Mouse (Mus musculus): ENCODE results near the gene Rpp25. TPM values are rescaled to one million over a fixed set of nuclear protein-coding genes. Genes with fewer than 3 reads are reported as not detected.

Rpp25 gene
- 0.39 and 0.64 TPM in 2 replicates for polyA plus RNA-seq (2015; fragmentation: Nextera tagmentation; extraction: Ambion mirVana)

- Histone ChIP-seq H3K9me3 (replicated peaks) (no peaks in the 10 kb centered on the region), H3K36me3 (replicated peaks) (no peaks in the 10 kb centered on the region), H3K9ac (no peak within 1 kb of the TSS), H3K27ac (replicated peaks) (no peak within 1 kb of the TSS), H3K4me1 (replicated peaks) (peaks cover 42% of the 10 kb centered on the region), H3K4me2 (peak within 1 kb of the TSS; percentile 70), H3K27me3 (peaks cover 85% of the 10 kb centered on the region), H3K4me3 (replicated peaks) (peak within 1 kb of the TSS; percentile 48)
- under 1% methylated on average over 46 of the region's 46 CpGs for WGBS (ENCODE audit: insufficient replicate concordance)
- ATAC-seq (ENCODE audit: insufficient read depth) = peak; percentile 27; the same call in 1 of the 2 replicates
Measured at GRCm38 (mm10) chr9:57503622-57504380, at the start of gene Rpp25. TSS of gene Rpp25 (plus strand) at chr9:57504026.

DNA sequence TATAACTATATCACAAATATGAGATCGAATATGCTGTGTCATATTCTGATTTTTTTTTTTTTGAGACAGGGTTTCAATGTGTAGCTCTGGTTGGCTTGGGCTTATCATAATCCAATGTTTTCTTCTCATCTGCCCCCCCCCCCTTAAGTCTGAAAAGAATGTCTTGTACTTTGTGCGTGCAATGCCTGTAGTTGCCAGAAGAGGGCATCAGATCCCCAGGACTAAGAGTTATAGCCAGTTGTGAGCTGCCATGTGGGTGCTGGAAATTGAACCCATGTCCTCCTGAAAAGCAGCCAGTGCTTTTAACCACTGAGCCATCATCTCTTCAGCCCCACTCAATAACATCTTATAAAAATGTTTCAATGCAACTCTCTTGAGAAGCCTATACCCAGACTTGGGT, 44.1 kb upstream of the Rpp25 start:
- Histone ChIP-seq H3K4me1 (replicated peaks) (no peaks in the 10 kb centered on the region), H3K27ac (replicated peaks) (no peak overlapping the region), H3K27me3 (no peaks in the 10 kb centered on the region), H3K9ac (no peak overlapping the region), H3K4me2 (no peak overlapping the region), H3K9me3 (replicated peaks) (no peaks in the 10 kb centered on the region), H3K36me3 (replicated peaks) (no peaks in the 10 kb centered on the region; the same call in 1 of the 2 replicates), H3K4me3 (replicated peaks) (no peak overlapping the region)
- 78% methylated on average over 2 of the region's 2 CpGs for WGBS (ENCODE audit: insufficient replicate concordance)
- no peak for ATAC-seq (ENCODE audit: insufficient read depth)

GRCm38 (mm10) chr9:57462866-57463265, 41.0 kb upstream of the Rpp25 start:
- H3K9ac ChIP-seq = no peak overlapping the region
- no peaks in the 10 kb centered on the region for H3K9me3 ChIP-seq (replicated peaks)
- WGBS (ENCODE audit: insufficient replicate concordance) = 54% methylated on average over 6 of the region's 6 CpGs
- H3K4me1 ChIP-seq (replicated peaks) = peaks cover 11% of the 10 kb centered on the region
- H3K36me3 ChIP-seq (replicated peaks) = no peaks in the 10 kb centered on the region; the same call in 1 of the 2 replicates
- peaks cover 20% of the 10 kb centered on the region for H3K27me3 ChIP-seq
- H3K27ac ChIP-seq (replicated peaks) = no peak overlapping the region
- H3K4me2 ChIP-seq = no peak overlapping the region
- no peak for ATAC-seq (ENCODE audit: insufficient read depth)
- H3K4me3 ChIP-seq (replicated peaks) = no peak overlapping the region

GRCm38 (mm10) chr9:57466101-57466500, 37.7 kb upstream of the Rpp25 start:
- Histone ChIP-seq H3K9ac (no peak overlapping the region), H3K4me1 (replicated peaks) (peaks cover 11% of the 10 kb centered on the region), H3K9me3 (replicated peaks) (no peaks in the 10 kb centered on the region), H3K36me3 (replicated peaks) (no peaks in the 10 kb centered on the region), H3K4me2 (no peak overlapping the region), H3K27ac (replicated peaks) (no peak overlapping the region), H3K4me3 (replicated peaks) (no peak overlapping the region), H3K27me3 (peaks cover 25% of the 10 kb centered on the region)
- no peak; the same call in 1 of the 2 replicates for ATAC-seq (ENCODE audit: insufficient read depth)
- WGBS (ENCODE audit: insufficient replicate concordance) = 15% methylated on average over 3 of the region's 3 CpGs

DNA sequence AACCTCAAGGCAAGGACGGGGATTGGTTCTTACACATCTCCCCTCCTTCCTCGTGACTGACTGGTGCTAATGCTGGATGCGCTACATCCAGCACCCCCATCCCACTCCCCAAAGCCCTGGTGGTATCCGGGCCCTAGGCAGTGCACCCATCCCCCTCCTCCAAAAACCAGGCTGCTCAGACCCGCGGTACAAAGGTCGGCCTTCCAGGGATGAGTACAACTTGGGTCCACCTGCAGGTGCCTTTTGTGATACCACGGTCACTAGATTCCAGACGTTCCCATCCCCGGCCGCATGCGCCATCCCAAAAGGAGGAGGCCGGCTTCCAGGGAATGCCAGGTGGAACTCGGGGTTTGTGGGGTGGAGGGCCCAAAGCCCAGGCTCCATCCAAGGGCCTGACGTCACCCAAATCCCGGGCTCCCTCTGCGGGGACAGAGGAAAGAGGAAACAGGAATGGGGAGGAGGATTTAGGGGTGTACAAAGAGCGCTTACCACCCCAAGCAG, 36.5 kb upstream of the Rpp25 start:
- H3K27ac ChIP-seq (replicated peaks) = no peak overlapping the region
- 5% methylated on average over 18 of the region's 18 CpGs for WGBS (ENCODE audit: insufficient replicate concordance)
- H3K4me1 ChIP-seq (replicated peaks) = peaks cover 11% of the 10 kb centered on the region
- no peaks in the 10 kb centered on the region for H3K9me3 ChIP-seq (replicated peaks)
- peak overlapping the region; percentile 57 for H3K4me3 ChIP-seq (replicated peaks)
- H3K4me2 ChIP-seq = peak overlapping the region; percentile 67
- H3K9ac ChIP-seq = peak overlapping the region; percentile 15; the same call in 1 of the 2 replicates
- H3K27me3 ChIP-seq = peaks cover 25% of the 10 kb centered on the region
- no peak; the same call in 1 of the 2 replicates for ATAC-seq (ENCODE audit: insufficient read depth)
- H3K36me3 ChIP-seq (replicated peaks) = no peaks in the 10 kb centered on the region

- peaks cover 25% of the 10 kb centered on the region for H3K27me3 ChIP-seq
- H3K4me2 ChIP-seq = peak within 1 kb of the TSS; percentile 67
- no peak within 1 kb of the TSS for H3K27ac ChIP-seq (replicated peaks)
- peaks cover 11% of the 10 kb centered on the region for H3K4me1 ChIP-seq (replicated peaks)
- no peaks in the 10 kb centered on the region for H3K36me3 ChIP-seq (replicated peaks)
- ATAC-seq (ENCODE audit: insufficient read depth) = peak; percentile 61
- H3K9me3 ChIP-seq (replicated peaks) = no peaks in the 10 kb centered on the region
- 2% methylated on average over 48 of the region's 48 CpGs for WGBS (ENCODE audit: insufficient replicate concordance)
- peak within 1 kb of the TSS; percentile 15; the same call in 1 of the 2 replicates for H3K9ac ChIP-seq
- peak within 1 kb of the TSS; percentile 57 for H3K4me3 ChIP-seq (replicated peaks)
Measured at GRCm38 (mm10) chr9:57467896-57468549, 35.8 kb upstream of the Rpp25 start, which contains the start of gene Scamp5. TSS of gene Scamp5 (minus strand) at chr9:57468060.

DNA sequence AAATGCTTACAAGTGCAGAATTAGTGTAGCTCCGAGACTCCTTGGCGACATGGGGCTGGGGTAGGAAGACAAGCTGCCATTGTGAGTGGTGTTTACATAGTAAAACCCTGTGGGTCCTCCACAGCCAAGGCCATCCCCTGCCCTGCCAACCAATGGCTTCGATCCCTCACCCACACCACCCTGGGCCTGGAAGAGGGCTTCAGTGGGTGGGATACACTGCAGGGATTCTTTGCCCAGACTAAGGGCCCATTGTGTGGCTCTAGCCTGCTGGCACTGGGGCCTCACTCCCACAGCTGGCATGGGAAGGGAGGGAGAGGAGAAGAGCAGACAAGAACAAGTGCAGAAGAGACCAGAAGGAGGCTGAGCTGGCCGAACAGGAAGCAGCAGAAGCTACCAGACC, 34.9 kb upstream of the Rpp25 start:
- Histone ChIP-seq H3K4me2 (no peak overlapping the region), H3K27ac (replicated peaks) (no peak overlapping the region), H3K4me3 (replicated peaks) (no peak overlapping the region), H3K27me3 (peaks cover 25% of the 10 kb centered on the region), H3K9ac (no peak overlapping the region), H3K4me1 (replicated peaks) (peaks cover 11% of the 10 kb centered on the region), H3K36me3 (replicated peaks) (no peaks in the 10 kb centered on the region), H3K9me3 (replicated peaks) (no peaks in the 10 kb centered on the region)
- no peak for ATAC-seq (ENCODE audit: insufficient read depth)
- WGBS (ENCODE audit: insufficient replicate concordance) = 57% methylated on average over 4 of the region's 4 CpGs

- peaks cover 22% of the 10 kb centered on the region for H3K27me3 ChIP-seq
- H3K9ac ChIP-seq = no peak overlapping the region
- H3K27ac ChIP-seq (replicated peaks) = no peak overlapping the region
- H3K4me3 ChIP-seq (replicated peaks) = no peak overlapping the region
- H3K36me3 ChIP-seq (replicated peaks) = no peaks in the 10 kb centered on the region
- no peaks in the 10 kb centered on the region for H3K4me1 ChIP-seq (replicated peaks)
- H3K4me2 ChIP-seq = no peak overlapping the region
- H3K9me3 ChIP-seq (replicated peaks) = no peaks in the 10 kb centered on the region
- no peak for ATAC-seq (ENCODE audit: insufficient read depth)
- 16% methylated on average over 7 of the region's 7 CpGs for WGBS (ENCODE audit: insufficient replicate concordance)
Measured at GRCm38 (mm10) chr9:57485774-57486173, 18.1 kb upstream of the Rpp25 start.

DNA sequence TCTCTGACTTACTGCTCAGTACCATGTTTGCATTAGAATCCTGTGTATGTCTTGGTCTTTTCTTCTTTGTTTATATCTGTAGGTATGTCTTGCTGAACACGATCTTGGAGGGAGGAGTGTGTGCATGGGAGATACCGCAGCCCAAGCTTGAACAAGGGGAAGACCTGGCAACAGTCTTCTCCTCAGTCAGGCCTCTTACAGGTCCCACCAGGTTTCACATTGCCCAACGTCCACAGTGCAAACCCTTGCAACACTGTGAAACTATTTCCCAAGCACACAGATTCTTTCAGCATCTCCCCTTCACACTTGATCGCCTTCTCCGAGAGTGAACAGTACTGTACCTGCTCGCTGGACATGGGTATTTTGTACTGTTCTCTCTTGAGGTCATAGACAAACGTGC, 16.0 kb upstream of the Rpp25 start:
- Histone ChIP-seq H3K4me2 (no peak overlapping the region), H3K4me1 (replicated peaks) (no peaks in the 10 kb centered on the region), H3K9me3 (replicated peaks) (no peaks in the 10 kb centered on the region), H3K36me3 (replicated peaks) (no peaks in the 10 kb centered on the region), H3K27me3 (peaks cover 22% of the 10 kb centered on the region), H3K4me3 (replicated peaks) (no peak overlapping the region), H3K9ac (no peak overlapping the region), H3K27ac (replicated peaks) (no peak overlapping the region)
- 50% methylated on average over 7 of the region's 7 CpGs for WGBS (ENCODE audit: insufficient replicate concordance)
- no peak for ATAC-seq (ENCODE audit: insufficient read depth)

GRCm38 (mm10) chr9:57493532-57493931, 10.3 kb upstream of the Rpp25 start:
- WGBS (ENCODE audit: insufficient replicate concordance) = 78% methylated on average over 2 of the region's 2 CpGs

DNA sequence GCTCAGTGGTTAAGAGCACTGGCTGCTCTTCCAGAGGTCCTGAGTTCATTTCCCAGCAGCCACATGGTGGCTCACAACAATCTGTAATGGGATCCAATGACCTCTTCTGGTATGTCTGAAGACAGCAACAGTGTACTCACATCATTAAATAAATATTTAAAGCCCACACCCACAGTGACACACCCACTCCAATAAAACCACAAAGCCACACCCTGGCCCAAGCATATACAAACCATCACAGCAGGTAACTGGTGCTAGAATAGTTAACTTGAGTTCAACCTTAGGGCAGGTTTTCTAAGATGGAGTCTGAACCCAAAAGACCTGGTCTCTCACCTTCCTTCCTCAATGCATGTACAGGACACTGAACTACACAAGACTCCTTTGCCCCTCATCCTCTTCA, 8.9 kb upstream of the Rpp25 start:
- no peak for ATAC-seq (ENCODE audit: insufficient read depth)
- Histone ChIP-seq H3K9ac (no peak overlapping the region), H3K27me3 (peaks cover 27% of the 10 kb centered on the region), H3K36me3 (replicated peaks) (no peaks in the 10 kb centered on the region), H3K4me2 (no peak overlapping the region), H3K4me1 (replicated peaks) (no peaks in the 10 kb centered on the region), H3K4me3 (replicated peaks) (no peak overlapping the region), H3K9me3 (replicated peaks) (no peaks in the 10 kb centered on the region), H3K27ac (replicated peaks) (no peak overlapping the region)

More at GRCm38 (mm10) chr9:57493532-57493931, 10.3 kb upstream of the Rpp25 start:
- no peak overlapping the region for H3K4me2 ChIP-seq
- H3K36me3 ChIP-seq (replicated peaks) = no peaks in the 10 kb centered on the region
- no peak overlapping the region for H3K27ac ChIP-seq (replicated peaks)
- H3K4me1 ChIP-seq (replicated peaks) = no peaks in the 10 kb centered on the region
- ATAC-seq (ENCODE audit: insufficient read depth) = no peak
- H3K27me3 ChIP-seq = peaks cover 13% of the 10 kb centered on the region
- H3K4me3 ChIP-seq (replicated peaks) = no peak overlapping the region
- H3K9ac ChIP-seq = no peak overlapping the region
- no peaks in the 10 kb centered on the region for H3K9me3 ChIP-seq (replicated peaks)
